Mouse (Mus musculus) heart, embryonic 11.5 days (tissue): Measurements from ENCODE around the gene Heatr5b. TPM values are rescaled to one million over a fixed set of nuclear protein-coding genes. Genes with fewer than 3 reads are reported as not detected.

Source experiments
- ATAC-seq: fragments of 200-750 bp; cut with Nextera tagmentation; replicated peaks from 2 replicates; pipeline ENCODE4 v1.8.0; 2017; ENCODE audit warnings: moderate library complexity; ENCODE audit not compliant: insufficient number of reproducible peaks, low FRiP score, low TSS enrichment
- H3K27ac ChIP-seq: fragments of 300-500 bp; sonication (generic); 2 replicates; pipeline ENCODE4 v1.5.1; 2014; ENCODE audit warnings: mild to moderate bottlenecking, low read depth, low read length
- H3K27me3 ChIP-seq: fragments of 300-500 bp; sonication (generic); 2 replicates; pipeline ENCODE4 v1.6.1; 2014; ENCODE audit warnings: mild to moderate bottlenecking, low read length, mixed read lengths; ENCODE audit not compliant: control insufficient read depth, insufficient read depth
- H3K36me3 ChIP-seq: fragments of 300-500 bp; sonication (generic); 2 replicates; pipeline ENCODE4 v1.6.1; 2014; ENCODE audit warnings: mild to moderate bottlenecking, low read length, moderate library complexity, mixed read lengths; ENCODE audit not compliant: control insufficient read depth, insufficient read depth
- H3K4me1 ChIP-seq: fragments of 300-500 bp; sonication (generic); 2 replicates; pipeline ENCODE4 v1.6.1; 2014; ENCODE audit warnings: low read length; ENCODE audit not compliant: control insufficient read depth, insufficient read depth
- H3K4me2 ChIP-seq: fragments of 300-500 bp; sonication (generic); 2 replicates; pipeline ENCODE4 v1.6.1; 2014; ENCODE audit warnings: mild to moderate bottlenecking, moderate library complexity
- H3K4me3 ChIP-seq: fragments of 300-500 bp; sonication (generic); 2 replicates; pipeline ENCODE4 v1.5.1; 2014; ENCODE audit warnings: low read depth, low read length
- H3K9ac ChIP-seq: fragments of 300-500 bp; sonication (generic); 2 replicates; pipeline ENCODE4 v1.6.1; 2014; ENCODE audit warnings: mild to moderate bottlenecking, low read depth, low read length, moderate library complexity
- H3K9me3 ChIP-seq: fragments of 300-500 bp; sonication (generic); replicated peaks from 2 replicates; pipeline ENCODE4 v1.6.1; 2016; ENCODE audit warnings: low read length; ENCODE audit not compliant: control insufficient read depth
- WGBS: fragments of 180-500 bp; shearing (Covaris S2); extraction: QIAGEN DNeasy Blood & Tissue Kit; methylation state at CpG from one replicate; pipeline ENCODE4 v1.1.7; 2014; ENCODE audit not compliant: insufficient replicate concordance; 5-methylcytosine and 5-hydroxymethylcytosine counted together
- polyA plus RNA-seq: library from polyadenylated mRNA; unstranded; fragments of >200 nt; fragmentation: Nextera tagmentation; extraction: Ambion mirVana; gene quantifications from 2 replicates; pipeline ENCODE4 v1.2.1, GENCODE M21; 2014

Heatr5b gene
- polyA plus RNA-seq, 1 experiment from 2014 or later, result 16.9 TPM

- H3K4me3 ChIP-seq, result no peak overlapping the region
- H3K4me2 ChIP-seq, result no peak overlapping the region
- no peak overlapping the region for H3K9ac ChIP-seq
- WGBS, result 94% methylated on average over 1 of the region's 1 CpGs
- H3K27ac ChIP-seq, result no peak overlapping the region
- no peaks in the 10 kb centered on the region for H3K9me3 ChIP-seq
- no peaks in the 10 kb centered on the region for H3K27me3 ChIP-seq
- no peaks in the 10 kb centered on the region for H3K4me1 ChIP-seq
- H3K36me3 ChIP-seq, result peaks cover 6% of the 10 kb centered on the region; the same call in 1 of the 2 replicates
- ATAC-seq, result no peak
Observed at GRCm38 (mm10) chr17:78778765-78779164, 56.4 kb downstream of the Heatr5b start.

GRCm38 (mm10) chr17:78772317-78772716, 62.8 kb downstream of the Heatr5b start:
- Histone ChIP-seq H3K27ac (no peak overlapping the region), H3K27me3 (no peaks in the 10 kb centered on the region), H3K36me3 (peaks cover 3% of the 10 kb centered on the region; the same call in 1 of the 2 replicates), H3K9me3 (no peaks in the 10 kb centered on the region), H3K9ac (no peak overlapping the region), H3K4me3 (no peak overlapping the region), H3K4me2 (no peak overlapping the region), H3K4me1 (peaks cover 22% of the 10 kb centered on the region)
- ATAC-seq, result no peak
- 70% methylated on average over 2 of the region's 2 CpGs for WGBS

- no peak for ATAC-seq
Observed at GRCm38 (mm10) chr17:78770932-78771331, 64.2 kb downstream of the Heatr5b start.

GRCm38 (mm10) chr17:78769341-78769740, 65.8 kb downstream of the Heatr5b start:
- H3K4me2 ChIP-seq, result no peak overlapping the region
- H3K36me3 ChIP-seq, result peaks cover 5% of the 10 kb centered on the region; the same call in 1 of the 2 replicates
- no peaks in the 10 kb centered on the region for H3K27me3 ChIP-seq
- 38% methylated on average over 3 of the region's 3 CpGs for WGBS
- H3K9me3 ChIP-seq, result no peaks in the 10 kb centered on the region
- no peak overlapping the region for H3K4me3 ChIP-seq
- peak overlapping the region; percentile 73; the same call in 1 of the 2 replicates for H3K27ac ChIP-seq
- no peak overlapping the region for H3K9ac ChIP-seq
- peaks cover 22% of the 10 kb centered on the region for H3K4me1 ChIP-seq
- ATAC-seq, result 0 out of 2 replicates have a peak, but pooled peaks have one; percentile 58

More at GRCm38 (mm10) chr17:78770932-78771331, 64.2 kb downstream of the Heatr5b start:
- peak overlapping the region; percentile 74 for H3K27ac ChIP-seq
- H3K4me3 ChIP-seq, result no peak overlapping the region
- peaks cover 5% of the 10 kb centered on the region; the same call in 1 of the 2 replicates for H3K36me3 ChIP-seq
- no peak overlapping the region for H3K4me2 ChIP-seq
- H3K27me3 ChIP-seq, result no peaks in the 10 kb centered on the region
- peaks cover 22% of the 10 kb centered on the region for H3K4me1 ChIP-seq
- H3K9me3 ChIP-seq, result no peaks in the 10 kb centered on the region
- 28% methylated on average over 7 of the region's 7 CpGs for WGBS
- no peak overlapping the region for H3K9ac ChIP-seq

GRCm38 (mm10) chr17:78768937-78769336, 66.2 kb downstream of the Heatr5b start:
- peaks cover 22% of the 10 kb centered on the region for H3K4me1 ChIP-seq
- ATAC-seq, result no peak
- no peak overlapping the region for H3K9ac ChIP-seq
- no peak overlapping the region for H3K4me2 ChIP-seq
- 15% methylated on average over 2 of the region's 2 CpGs for WGBS
- peaks cover 8% of the 10 kb centered on the region; the same call in 1 of the 2 replicates for H3K36me3 ChIP-seq
- H3K9me3 ChIP-seq, result no peaks in the 10 kb centered on the region
- H3K27ac ChIP-seq, result peak overlapping the region; percentile 73
- no peak overlapping the region for H3K4me3 ChIP-seq
- no peaks in the 10 kb centered on the region for H3K27me3 ChIP-seq

- Histone ChIP-seq H3K27ac (no peak overlapping the region), H3K9me3 (no peaks in the 10 kb centered on the region), H3K9ac (no peak overlapping the region), H3K36me3 (0 out of 2 replicates have a peak, but pooled peaks cover 9% of the 10 kb centered on the region), H3K27me3 (no peaks in the 10 kb centered on the region), H3K4me1 (peaks cover 22% of the 10 kb centered on the region), H3K4me3 (no peak overlapping the region), H3K4me2 (no peak overlapping the region)
- 45% methylated on average over 8 of the region's 8 CpGs for WGBS
- ATAC-seq, result no peak
Observed at GRCm38 (mm10) chr17:78767546-78767945, 67.6 kb downstream of the Heatr5b start.

- peaks cover 14% of the 10 kb centered on the region for H3K4me1 ChIP-seq
- no peak overlapping the region for H3K4me2 ChIP-seq
- no peak overlapping the region for H3K9ac ChIP-seq
- no peaks in the 10 kb centered on the region for H3K27me3 ChIP-seq
- WGBS, result 84% methylated on average over 7 of the region's 7 CpGs
- H3K9me3 ChIP-seq, result no peaks in the 10 kb centered on the region
- no peak overlapping the region for H3K27ac ChIP-seq
- H3K36me3 ChIP-seq, result 0 out of 2 replicates have a peak, but pooled peaks cover 9% of the 10 kb centered on the region
- H3K4me3 ChIP-seq, result no peak overlapping the region
- ATAC-seq, result no peak
Observed at GRCm38 (mm10) chr17:78766084-78766483, 69.1 kb downstream of the Heatr5b start.

- H3K4me3 ChIP-seq, result no peak overlapping the region
- H3K4me1 ChIP-seq, result 0 out of 2 replicates have a peak, but pooled peaks cover 3% of the 10 kb centered on the region
- no peak overlapping the region for H3K4me2 ChIP-seq
- peaks cover 14% of the 10 kb centered on the region; the same call in 1 of the 2 replicates for H3K36me3 ChIP-seq
- no peak for ATAC-seq
- H3K9ac ChIP-seq, result no peak overlapping the region
- no peaks in the 10 kb centered on the region for H3K27me3 ChIP-seq
- 90% methylated on average over 5 of the region's 5 CpGs for WGBS
- no peaks in the 10 kb centered on the region for H3K9me3 ChIP-seq
- no peak overlapping the region for H3K27ac ChIP-seq
Observed at GRCm38 (mm10) chr17:78763272-78763671, 71.9 kb downstream of the Heatr5b start.
